Mouse (Mus musculus) heart, adult 2 months (tissue): ENCODE data around the gene Dtl.

Experiments
- CTCF ChIP-seq: fragments of 200-600 bp; IDR thresholded peaks from 2 replicates; pipeline ENCODE4 v1.8.1; 2022; ENCODE audit warnings: antibody characterized with exemption, mild to moderate bottlenecking, moderate library complexity
- POLR2A ChIP-seq: fragments of 200-500 bp; IDR thresholded peaks from 2 replicates; pipeline ENCODE4 v1.6.1; 2011; ENCODE audit warnings: mild to moderate bottlenecking, low read depth, low read length, control low read depth; ENCODE audit not compliant: insufficient read depth

DNA sequence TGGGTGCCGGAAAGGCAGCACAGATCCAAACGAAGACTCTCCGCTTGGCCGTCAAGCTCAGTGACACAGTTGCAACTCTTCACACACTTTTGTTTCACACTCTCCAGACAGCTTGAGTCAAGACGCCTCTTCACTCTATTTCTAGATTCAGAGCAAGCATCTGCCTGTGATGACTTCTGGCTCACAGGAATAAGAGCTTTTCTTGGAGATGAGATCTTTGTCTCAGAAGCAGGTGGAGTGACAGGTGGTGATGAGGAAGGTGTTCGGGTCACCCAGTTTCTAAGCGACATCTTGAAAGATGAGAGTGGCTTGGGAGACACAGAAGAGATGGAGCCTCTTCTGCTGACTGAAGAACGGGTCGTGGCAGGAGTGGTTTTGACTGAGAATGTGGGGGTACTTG lies 34.3 kb downstream of the Dtl start:
- no peak for TF ChIP-seq CTCF
- TF ChIP-seq POLR2A: no peak
